ENCODE assay signal across 18 mouse cellular contexts in the genomic region with DNA sequence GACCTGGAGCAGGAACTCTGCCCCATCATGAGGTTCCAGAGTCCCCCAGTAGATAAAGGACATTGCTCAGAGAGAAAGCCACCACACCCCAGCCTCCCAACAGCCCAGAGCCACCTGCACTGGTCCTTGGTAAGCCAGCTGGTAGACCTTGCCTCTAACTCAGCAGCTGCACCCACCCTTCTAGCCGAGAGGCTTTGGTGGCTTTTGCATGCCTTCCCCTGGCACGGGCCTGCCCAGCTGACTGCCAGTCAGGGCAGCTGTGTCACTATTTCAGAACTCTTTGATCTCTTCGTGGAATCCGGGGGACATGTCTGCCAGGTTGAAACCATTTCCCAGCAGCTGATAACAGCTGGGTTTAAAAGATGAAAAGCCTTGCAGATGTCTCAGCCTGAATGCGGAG.
DNase-seq lines count a peak whose midpoint lies in the region; ATAC-seq and TF ChIP-seq lines count a peak whose summit lies in the region.
"Had no signal": no experiment of that assay in that cellular context is flagged by ENCODE, and none has a peak within 500 bp of the region (broad histone marks: within the 10 kb centered on the region; RNA-seq: fewer than 3 reads in every experiment).

No protein-coding gene starts in this region.

- no peak for TF ChIP-seq CTCF in lung, postnatal 0 days (IDR thresholded peaks at IDR 0.05)
- TF ChIP-seq CTCF in stomach, postnatal 0 days (IDR thresholded peaks at IDR 0.05; ENCODE audit: low read depth), result no peak

- DNase-seq in gastrocnemius, postnatal 10 days, result peak; percentile 33
- no peak for DNase-seq in gastrocnemius, adult 8-10 months (ENCODE audit: low spot score in 2 of 2)
- DNase-seq in lung, postnatal 0 days (ENCODE audit: low spot score), result no peak
- DNase-seq in adrenal gland, postnatal 36 days, result peak; percentile 29 to 42
- DNase-seq in thymus, postnatal 25 days, result peak; percentile 16
- DNase-seq in stomach, postnatal 0 days (ENCODE audit: low spot score), result no peak
- no peak for DNase-seq in ovary, postnatal 10 days (ENCODE audit: low spot score)
- DNase-seq: kidney, adult 18-20 months; kidney, postnatal 14 days; lung, adult 2 months had no signal

- H3K4me3 ChIP-seq in lung, embryonic 15.5 days, result no peak overlapping the region
- no peak overlapping the region for H3K4me3 ChIP-seq in lung, postnatal 0 days (ENCODE audit: low read depth, low read length)
- H3K4me3 ChIP-seq in stomach, postnatal 0 days (ENCODE audit: low read depth, low read length), result no peak overlapping the region
- H3K4me3 ChIP-seq: embryonic facial prominence, embryonic 10.5 days; erythroblast, embryonic 14.5 days; heart, embryonic 15.5 days; hindbrain, embryonic 13.5 days; neural tube, embryonic 12.5 days had no signal

- WGBS in lung, embryonic 15.5 days, result 31% methylated on average over 5 of the region's 5 CpGs
- 31% methylated on average over 5 of the region's 5 CpGs for WGBS in lung, postnatal 0 days
- 42% methylated on average over 5 of the region's 5 CpGs for WGBS in stomach, postnatal 0 days

- no peaks in the 10 kb centered on the region for H3K36me3 ChIP-seq in lung, embryonic 15.5 days
- H3K36me3 ChIP-seq in lung, postnatal 0 days (ENCODE audit: insufficient read depth, low read length), result no peaks in the 10 kb centered on the region
- no peaks in the 10 kb centered on the region for H3K36me3 ChIP-seq in stomach, postnatal 0 days (ENCODE audit: control insufficient read depth, insufficient read depth, low read length)
- H3K36me3 ChIP-seq: heart, embryonic 15.5 days; hindbrain, embryonic 13.5 days; neural tube, embryonic 12.5 days had no signal

- H3K27me3 ChIP-seq in lung, embryonic 15.5 days, result no peaks in the 10 kb centered on the region
- H3K27me3 ChIP-seq in lung, postnatal 0 days (replicated peaks; ENCODE audit: insufficient read depth, low read length), result no peaks in the 10 kb centered on the region
- H3K27me3 ChIP-seq in stomach, postnatal 0 days (ENCODE audit: control insufficient read depth, insufficient read depth, low read length), result no peaks in the 10 kb centered on the region
- H3K27me3 ChIP-seq: hindbrain, embryonic 13.5 days; neural tube, embryonic 12.5 days had no signal

- ATAC-seq in lung, embryonic 15.5 days (ENCODE audit: borderline replicate concordance, extremely low read depth, low FRiP score, low TSS enrichment), result peak; percentile 21; the same call in 1 of the 2 replicates
- no peak for ATAC-seq in lung, postnatal 0 days
- ATAC-seq in stomach, postnatal 0 days (ENCODE audit: low FRiP score, low TSS enrichment), result no peak
- ATAC-seq: forebrain, embryonic 16.5 days; midbrain, embryonic 16.5 days had no signal

- TF ChIP-seq EP300 in lung, postnatal 0 days (IDR thresholded peaks at IDR 0.05), result no peak
- TF ChIP-seq EP300 in stomach, postnatal 0 days (optimal IDR thresholded peaks at IDR 0.05), result no peak

- no peak overlapping the region for H3K27ac ChIP-seq in lung, embryonic 15.5 days
- no peak overlapping the region for H3K27ac ChIP-seq in lung, postnatal 0 days (ENCODE audit: low read length)
- no peak overlapping the region for H3K27ac ChIP-seq in stomach, postnatal 0 days (replicated peaks)
- H3K27ac ChIP-seq: embryonic facial prominence, embryonic 10.5 days; heart, embryonic 15.5 days; hindbrain, embryonic 13.5 days; neural tube, embryonic 12.5 days had no signal

- no peak overlapping the region for H3K4me2 ChIP-seq in lung, embryonic 15.5 days
- H3K4me2 ChIP-seq in lung, postnatal 0 days (replicated peaks; ENCODE audit: low read depth, low read length), result no peak overlapping the region
- no peak overlapping the region for H3K4me2 ChIP-seq in stomach, postnatal 0 days (replicated peaks; ENCODE audit: low read depth)
- H3K4me2 ChIP-seq: heart, embryonic 15.5 days; hindbrain, embryonic 13.5 days; neural tube, embryonic 12.5 days had no signal

- H3K9ac ChIP-seq in lung, embryonic 15.5 days, result no peak overlapping the region
- H3K9ac ChIP-seq in lung, postnatal 0 days (replicated peaks; ENCODE audit: low read depth), result no peak overlapping the region
- H3K9ac ChIP-seq in stomach, postnatal 0 days (ENCODE audit: low read length), result no peak overlapping the region
- H3K9ac ChIP-seq: heart, embryonic 15.5 days; hindbrain, embryonic 13.5 days; neural tube, embryonic 12.5 days had no signal

- H3K9me3 ChIP-seq in lung, embryonic 15.5 days, result no peaks in the 10 kb centered on the region
- no peaks in the 10 kb centered on the region for H3K9me3 ChIP-seq in lung, postnatal 0 days (ENCODE audit: low read length)
- no peaks in the 10 kb centered on the region for H3K9me3 ChIP-seq in stomach, postnatal 0 days (ENCODE audit: control insufficient read depth, low read length)
- H3K9me3 ChIP-seq: heart, embryonic 15.5 days; hindbrain, embryonic 13.5 days; neural tube, embryonic 12.5 days had no signal

- peaks cover 10% of the 10 kb centered on the region; the same call in 1 of the 2 replicates for H3K4me1 ChIP-seq in lung, embryonic 15.5 days
- no peaks in the 10 kb centered on the region for H3K4me1 ChIP-seq in lung, postnatal 0 days (ENCODE audit: insufficient read depth, low read depth, low read length)
- no peaks in the 10 kb centered on the region for H3K4me1 ChIP-seq in stomach, postnatal 0 days (replicated peaks; ENCODE audit: control insufficient read depth, insufficient read depth)
- H3K4me1 ChIP-seq: hindbrain, embryonic 13.5 days; neural tube, embryonic 12.5 days had no signal

Comparison
In these comparisons a context has a peak if more than half of its experiments do, and no peak if none do; other contexts are left out.
1. DNase-seq: peak in gastrocnemius, postnatal 10 days (single experiment), adrenal gland, postnatal 36 days (2 of 2) and thymus, postnatal 25 days (single experiment); none in gastrocnemius, adult 8-10 months (0 of 2), lung, postnatal 0 days (single experiment), stomach, postnatal 0 days (single experiment) and ovary, postnatal 10 days (single experiment).